Mouse (Mus musculus) intestine, postnatal 0 days (tissue): ENCODE data around the gene Apbb2. TPM values are rescaled to one million over a fixed set of nuclear protein-coding genes. Genes with fewer than 3 reads are reported as not detected.

Experiments used
- ATAC-seq: fragments of 200-750 bp; cut with Nextera tagmentation; 2 replicates; pipeline ENCODE4 v1.8.0; 2017; ENCODE audit warnings: mild to moderate bottlenecking, moderate TSS enrichment, moderate library complexity
- H3K27ac ChIP-seq: fragments of 300-500 bp; sonication (generic); 2 replicates; pipeline ENCODE4 v1.5.1; 2014; ENCODE audit warnings: mild to moderate bottlenecking, low read depth, low read length, moderate library complexity
- H3K27me3 ChIP-seq: fragments of 300-500 bp; sonication (generic); replicated peaks from 2 replicates; pipeline ENCODE4 v1.6.1; 2014; ENCODE audit warnings: low read length, mixed read lengths; ENCODE audit not compliant: control insufficient read depth, insufficient read depth
- H3K36me3 ChIP-seq: fragments of 300-500 bp; sonication (generic); 2 replicates; pipeline ENCODE4 v1.6.1; 2014; ENCODE audit warnings: mild to moderate bottlenecking, moderate library complexity; ENCODE audit not compliant: control insufficient read depth, insufficient read depth
- H3K4me1 ChIP-seq: fragments of 300-500 bp; sonication (generic); replicated peaks from 2 replicates; pipeline ENCODE4 v1.6.1; 2014; ENCODE audit warnings: antibody characterized with exemption, low read length, mixed read lengths; ENCODE audit not compliant: control insufficient read depth, insufficient read depth
- H3K4me2 ChIP-seq: fragments of 300-500 bp; sonication (generic); replicated peaks from 2 replicates; pipeline ENCODE4 v1.6.1; 2014; ENCODE audit warnings: low read depth, mild to moderate bottlenecking, moderate library complexity
- H3K4me3 ChIP-seq: fragments of 300-500 bp; sonication (generic); 2 replicates; pipeline ENCODE4 v1.5.1; 2014; ENCODE audit warnings: low read depth, low read length
- H3K9ac ChIP-seq: fragments of 300-500 bp; sonication (generic); 2 replicates; pipeline ENCODE4 v1.6.1; 2014; ENCODE audit warnings: mild to moderate bottlenecking, low read depth, low read length
- H3K9me3 ChIP-seq: fragments of 300-500 bp; sonication (generic); 2 replicates; pipeline ENCODE4 v1.6.1; 2016; ENCODE audit warnings: mixed run types; ENCODE audit not compliant: control insufficient read depth
- CTCF ChIP-seq: sonication (generic); IDR thresholded peaks from 2 replicates; pipeline ENCODE4 v1.5.1; 2016; ENCODE audit warnings: low read depth, mild to moderate bottlenecking, control low read depth, antibody characterized with exemption, moderate library complexity
- WGBS: fragments of 180-500 bp; shearing (Covaris S2); extraction: QIAGEN DNeasy Blood & Tissue Kit; methylation state at CpG from one replicate; pipeline ENCODE4 v1.1.7; 2014; 5-methylcytosine and 5-hydroxymethylcytosine counted together
- polyA plus RNA-seq: library from polyadenylated mRNA; unstranded; fragments of >200 nt; fragmentation: Nextera tagmentation; extraction: Ambion mirVana; gene quantifications from 2 replicates; pipeline ENCODE4 v1.2.1, GENCODE M21; 2015

Gene Apbb2
- polyA plus RNA-seq, 1 experiment from 2014 or later, result 18.7 TPM

- TF ChIP-seq CTCF, result no peak
- H3K9me3 ChIP-seq, result no peaks in the 10 kb centered on the region
- 88% methylated on average over 5 of the region's 5 CpGs for WGBS
- H3K9ac ChIP-seq, result no peak overlapping the region
- H3K27ac ChIP-seq, result no peak overlapping the region
- no peak overlapping the region for H3K4me3 ChIP-seq
- H3K4me1 ChIP-seq, result no peaks in the 10 kb centered on the region
- H3K36me3 ChIP-seq, result no peaks in the 10 kb centered on the region
- H3K27me3 ChIP-seq, result no peaks in the 10 kb centered on the region
- no peak overlapping the region for H3K4me2 ChIP-seq
- no peak for ATAC-seq
Measured at GRCm38 (mm10) chr5:66550292-66550691, 68.3 kb downstream of the Apbb2 start.

- no peaks in the 10 kb centered on the region for H3K4me1 ChIP-seq
- H3K27me3 ChIP-seq, result no peaks in the 10 kb centered on the region
- H3K36me3 ChIP-seq, result no peaks in the 10 kb centered on the region
- no peak overlapping the region for H3K27ac ChIP-seq
- H3K9ac ChIP-seq, result no peak overlapping the region
- no peak for ATAC-seq
- 79% methylated on average over 1 of the region's 1 CpGs for WGBS
- H3K9me3 ChIP-seq, result no peaks in the 10 kb centered on the region
- no peak overlapping the region for H3K4me3 ChIP-seq
- TF ChIP-seq CTCF, result no peak
- H3K4me2 ChIP-seq, result no peak overlapping the region
Measured at GRCm38 (mm10) chr5:66549691-66550090, 68.9 kb downstream of the Apbb2 start.

- Histone ChIP-seq H3K27ac (no peak overlapping the region), H3K4me2 (no peak overlapping the region), H3K4me3 (no peak overlapping the region), H3K9me3 (no peaks in the 10 kb centered on the region), H3K4me1 (no peaks in the 10 kb centered on the region), H3K36me3 (no peaks in the 10 kb centered on the region), H3K9ac (no peak overlapping the region), H3K27me3 (no peaks in the 10 kb centered on the region)
- no peak for ATAC-seq
- TF ChIP-seq CTCF, result no peak
- WGBS, result 59% methylated on average over 12 of the region's 12 CpGs
Measured at GRCm38 (mm10) chr5:66546969-66547511, 71.5 kb downstream of the Apbb2 start.

GRCm38 (mm10) chr5:66545573-66546141 lies 72.9 kb downstream of the Apbb2 start:
- ATAC-seq, result no peak
- H3K27ac ChIP-seq, result no peak overlapping the region; the same call in 1 of the 2 replicates
- no peak overlapping the region for H3K9ac ChIP-seq
- no peaks in the 10 kb centered on the region for H3K4me1 ChIP-seq
- H3K4me2 ChIP-seq, result no peak overlapping the region
- no peaks in the 10 kb centered on the region for H3K9me3 ChIP-seq
- WGBS, result 78% methylated on average over 10 of the region's 10 CpGs
- no peak for TF ChIP-seq CTCF
- H3K36me3 ChIP-seq, result no peaks in the 10 kb centered on the region
- H3K27me3 ChIP-seq, result no peaks in the 10 kb centered on the region
- H3K4me3 ChIP-seq, result no peak overlapping the region

GRCm38 (mm10) chr5:66543761-66544160 lies 74.8 kb downstream of the Apbb2 start:
- Histone ChIP-seq H3K36me3 (no peaks in the 10 kb centered on the region), H3K27me3 (no peaks in the 10 kb centered on the region), H3K9me3 (no peaks in the 10 kb centered on the region), H3K4me1 (no peaks in the 10 kb centered on the region), H3K4me2 (no peak overlapping the region), H3K4me3 (no peak overlapping the region), H3K9ac (no peak overlapping the region), H3K27ac (no peak overlapping the region)
- 80% methylated on average over 6 of the region's 6 CpGs for WGBS
- no peak for TF ChIP-seq CTCF
- ATAC-seq, result no peak

- H3K36me3 ChIP-seq, result no peaks in the 10 kb centered on the region
- H3K4me2 ChIP-seq, result no peak overlapping the region
- no peak overlapping the region for H3K27ac ChIP-seq
- H3K4me1 ChIP-seq, result no peaks in the 10 kb centered on the region
- no peak overlapping the region for H3K9ac ChIP-seq
- H3K4me3 ChIP-seq, result no peak overlapping the region
- no peak for ATAC-seq
- no peaks in the 10 kb centered on the region for H3K9me3 ChIP-seq
- no peak for TF ChIP-seq CTCF
- H3K27me3 ChIP-seq, result no peaks in the 10 kb centered on the region
- WGBS, result 88% methylated on average over 6 of the region's 6 CpGs
Measured at GRCm38 (mm10) chr5:66543344-66543743, 75.2 kb downstream of the Apbb2 start.
